Mouse (Mus musculus) spleen, postnatal 10 days (tissue): Measurements from ENCODE around the gene Olfr463.

Experiments used
- DNase-seq, 2 experiments: peaks; one replicate each; pipeline ENCODE4 v3.0.0; 2021 to 2022; ENCODE audit warnings: low spot score in 2 of 2

The Olfr463 gene

DNA sequence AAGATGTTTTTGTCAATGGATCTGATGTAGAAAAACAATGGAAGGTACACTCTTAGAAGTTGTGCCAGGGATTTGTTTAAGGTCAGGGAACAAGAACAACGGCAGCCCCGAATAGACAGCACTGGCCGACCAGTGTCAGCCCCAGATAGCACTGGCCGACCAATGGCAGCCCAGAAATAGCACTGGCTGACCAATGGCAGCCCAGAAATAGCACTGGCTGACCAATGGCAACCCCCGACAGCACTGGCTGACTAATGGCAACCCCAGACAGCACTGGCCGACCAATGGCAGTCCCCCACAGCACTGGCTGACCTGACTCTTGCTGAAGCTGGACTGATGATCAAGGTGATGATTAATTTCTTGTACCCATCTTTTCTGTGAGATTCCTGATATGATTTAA, 49.3 kb downstream of the Olfr463 start:
- no peak for DNase-seq

DNA sequence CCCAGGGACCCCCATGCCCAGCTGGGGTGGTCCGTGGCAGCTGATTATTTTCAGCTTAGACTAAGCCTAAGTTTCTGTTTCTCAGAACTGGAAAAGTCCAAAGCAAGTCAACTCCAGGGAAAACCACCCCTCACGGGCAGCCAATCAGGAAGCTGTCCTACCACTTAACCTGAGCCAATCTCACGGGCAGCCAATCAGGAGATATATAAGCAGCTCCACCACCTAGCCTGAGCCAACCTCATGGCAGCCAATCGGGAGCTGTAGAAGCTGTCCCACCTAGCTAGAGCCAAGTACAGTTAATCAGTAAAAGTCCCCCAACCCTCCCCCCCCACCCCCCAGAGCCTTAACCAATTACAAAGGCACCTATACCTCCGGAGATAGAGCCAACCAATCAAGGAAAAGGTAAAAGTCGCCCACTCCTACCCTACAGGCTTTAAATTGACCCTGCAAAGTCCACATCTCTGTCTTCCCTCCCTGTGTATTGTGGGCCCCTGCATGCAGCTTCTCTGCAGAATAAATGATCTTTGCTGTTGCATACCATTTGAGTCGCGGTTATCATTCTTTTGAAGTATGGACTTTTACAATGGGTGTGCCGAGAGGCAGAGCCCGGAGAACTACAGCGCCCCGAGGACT, 50.1 kb downstream of the Olfr463 start:
- no peak for DNase-seq
